Mouse (Mus musculus): ENCODE results near the gene Cop1. TPM values are rescaled to one million over a fixed set of nuclear protein-coding genes. Genes with fewer than 3 reads are reported as not detected.
"Not testable (repeated sequence)": the region's sequence is repeated elsewhere in the genome, so short reads cannot be mapped to it uniquely, and the experiment has no call there.

The Cop1 gene
- polyA plus RNA-seq, 1 experiment from 2014 or later = 32.8 TPM

- no peaks in the 10 kb centered on the region for H3K27me3 ChIP-seq (replicated peaks; ENCODE audit: control insufficient read depth, insufficient read depth, low read length)
- no peak overlapping the region for H3K4me2 ChIP-seq (replicated peaks; ENCODE audit: low read depth)
- H3K4me3 ChIP-seq (ENCODE audit: low read depth, low read length) = no peak overlapping the region
- no peaks in the 10 kb centered on the region for H3K4me1 ChIP-seq (replicated peaks; ENCODE audit: control insufficient read depth, insufficient read depth, low read length)
- H3K36me3 ChIP-seq (ENCODE audit: control insufficient read depth, insufficient read depth) = no peaks in the 10 kb centered on the region
- ATAC-seq = no peak
- no peak overlapping the region for H3K9ac ChIP-seq (ENCODE audit: low read depth, low read length)
- WGBS = 88% methylated on average over 4 of the region's 4 CpGs
- H3K9me3 ChIP-seq (ENCODE audit: control insufficient read depth) = no peaks in the 10 kb centered on the region
- no peak for TF ChIP-seq CTCF (IDR thresholded peaks at IDR 0.05; ENCODE audit: low read depth)
- no peak overlapping the region for H3K27ac ChIP-seq (ENCODE audit: low read depth, low read length)
Measured at GRCm38 (mm10) chr1:159217437-159217836, 14.7 kb upstream of the Cop1 start.

GRCm38 (mm10) chr1:159222046-159222445, 10.1 kb upstream of the Cop1 start:
- TF ChIP-seq CTCF (IDR thresholded peaks at IDR 0.05; ENCODE audit: low read depth) = no peak
- Histone ChIP-seq H3K27me3 (replicated peaks; ENCODE audit: control insufficient read depth, insufficient read depth, low read length) (no peaks in the 10 kb centered on the region), H3K36me3 (ENCODE audit: control insufficient read depth, insufficient read depth) (no peaks in the 10 kb centered on the region), H3K4me1 (replicated peaks; ENCODE audit: control insufficient read depth, insufficient read depth, low read length) (no peaks in the 10 kb centered on the region), H3K9ac (ENCODE audit: low read depth, low read length) (no peak overlapping the region), H3K9me3 (ENCODE audit: control insufficient read depth) (no peaks in the 10 kb centered on the region), H3K4me3 (ENCODE audit: low read depth, low read length) (no peak overlapping the region), H3K4me2 (replicated peaks; ENCODE audit: low read depth) (no peak overlapping the region), H3K27ac (ENCODE audit: low read depth, low read length) (no peak overlapping the region)
- no peak for ATAC-seq
- 55% methylated on average over 2 of the region's 2 CpGs for WGBS

- WGBS = 73% methylated on average over 8 of the region's 8 CpGs
- H3K27ac ChIP-seq (ENCODE audit: low read depth, low read length) = no peak overlapping the region
Measured at GRCm38 (mm10) chr1:159225064-159225824, 6.9 kb upstream of the Cop1 start.

GRCm38 (mm10) chr1:159232572-159233261, 597 bp downstream of the Cop1 start:
- not testable (repeated sequence) for H3K9me3 ChIP-seq (ENCODE audit: control insufficient read depth); H3K36me3 ChIP-seq (ENCODE audit: control insufficient read depth, insufficient read depth); H3K4me1 ChIP-seq (replicated peaks; ENCODE audit: control insufficient read depth, insufficient read depth, low read length); H3K27me3 ChIP-seq (replicated peaks; ENCODE audit: control insufficient read depth, insufficient read depth, low read length)
- Histone ChIP-seq H3K9ac (ENCODE audit: low read depth, low read length) (peak overlapping the region; percentile 65), H3K4me3 (ENCODE audit: low read depth, low read length) (peak overlapping the region; percentile 77), H3K27ac (ENCODE audit: low read depth, low read length) (peak overlapping the region; percentile 88), H3K4me2 (replicated peaks; ENCODE audit: low read depth) (peak overlapping the region; percentile 70)
- under 1% methylated on average over 29 of the region's 47 CpGs for WGBS
- peak; percentile 39; the same call in 1 of the 2 replicates for TF ChIP-seq CTCF (IDR thresholded peaks at IDR 0.05; ENCODE audit: low read depth)
- peak; percentile 66 for ATAC-seq

More at GRCm38 (mm10) chr1:159225064-159225824, 6.9 kb upstream of the Cop1 start:
- TF ChIP-seq CTCF (IDR thresholded peaks at IDR 0.05; ENCODE audit: low read depth) = no peak
- H3K9ac ChIP-seq (ENCODE audit: low read depth, low read length) = no peak overlapping the region
- no peaks in the 10 kb centered on the region for H3K27me3 ChIP-seq (replicated peaks; ENCODE audit: control insufficient read depth, insufficient read depth, low read length)
- ATAC-seq = no peak
- no peaks in the 10 kb centered on the region for H3K9me3 ChIP-seq (ENCODE audit: control insufficient read depth)
- no peaks in the 10 kb centered on the region for H3K4me1 ChIP-seq (replicated peaks; ENCODE audit: control insufficient read depth, insufficient read depth, low read length)
- H3K4me3 ChIP-seq (ENCODE audit: low read depth, low read length) = no peak overlapping the region
- no peaks in the 10 kb centered on the region for H3K36me3 ChIP-seq (ENCODE audit: control insufficient read depth, insufficient read depth)
- H3K4me2 ChIP-seq (replicated peaks; ENCODE audit: low read depth) = no peak overlapping the region

- no peak for ATAC-seq
- Histone ChIP-seq H3K4me2 (replicated peaks; ENCODE audit: low read depth) (peak overlapping the region; percentile 70), H3K9ac (ENCODE audit: low read depth, low read length) (0 out of 2 replicates have a peak overlapping the region, but pooled peaks have one; percentile 65), H3K27ac (ENCODE audit: low read depth, low read length) (no peak overlapping the region), H3K9me3 (ENCODE audit: control insufficient read depth) (no peaks in the 10 kb centered on the region), H3K4me3 (ENCODE audit: low read depth, low read length) (peak overlapping the region; percentile 77), H3K4me1 (replicated peaks; ENCODE audit: control insufficient read depth, insufficient read depth, low read length) (no peaks in the 10 kb centered on the region), H3K27me3 (replicated peaks; ENCODE audit: control insufficient read depth, insufficient read depth, low read length) (no peaks in the 10 kb centered on the region), H3K36me3 (ENCODE audit: control insufficient read depth, insufficient read depth) (no peaks in the 10 kb centered on the region)
- no peak for TF ChIP-seq CTCF (IDR thresholded peaks at IDR 0.05; ENCODE audit: low read depth)
- 10% methylated on average over 5 of the region's 5 CpGs for WGBS
Measured at GRCm38 (mm10) chr1:159233426-159233825, 1.3 kb downstream of the Cop1 start.

GRCm38 (mm10) chr1:159234496-159234895, 2.4 kb downstream of the Cop1 start:
- ATAC-seq = no peak
- H3K9me3 ChIP-seq (ENCODE audit: control insufficient read depth) = no peaks in the 10 kb centered on the region
- H3K4me2 ChIP-seq (replicated peaks; ENCODE audit: low read depth) = no peak overlapping the region
- no peaks in the 10 kb centered on the region for H3K36me3 ChIP-seq (ENCODE audit: control insufficient read depth, insufficient read depth)
- 57% methylated on average over 2 of the region's 2 CpGs for WGBS
- no peak overlapping the region for H3K27ac ChIP-seq (ENCODE audit: low read depth, low read length)
- H3K4me1 ChIP-seq (replicated peaks; ENCODE audit: control insufficient read depth, insufficient read depth, low read length) = no peaks in the 10 kb centered on the region
- H3K4me3 ChIP-seq (ENCODE audit: low read depth, low read length) = no peak overlapping the region
- no peak for TF ChIP-seq CTCF (IDR thresholded peaks at IDR 0.05; ENCODE audit: low read depth)
- no peaks in the 10 kb centered on the region for H3K27me3 ChIP-seq (replicated peaks; ENCODE audit: control insufficient read depth, insufficient read depth, low read length)
- H3K9ac ChIP-seq (ENCODE audit: low read depth, low read length) = no peak overlapping the region

Measured in intestine, postnatal 0 days (tissue).